Mouse (Mus musculus): Measurements from ENCODE around the gene Anapc15-ps.

GRCm38 (mm10) chr10:95652131-95652530 is 21.1 kb downstream of the Anapc15-ps start:
- TF ChIP-seq CTCF (IDR thresholded peaks at IDR 0.05; ENCODE audit: low read depth) (no peak), EP300 (IDR thresholded peaks at IDR 0.05; ENCODE audit: low read depth) (no peak)

Measured in heart, postnatal 0 days (tissue).